Mouse (Mus musculus): ENCODE measurements around the gene Snrpb.

Snrpb gene

GRCm38 (mm10) chr2:130178706-130179506 lies at the start of gene Snrpb:
Gene Snrpb (minus strand): TSS chr2:130179403.
- DNase-seq (ENCODE audit: low spot score in 2 of 2): peak; percentile 74 to 83

- DNase-seq (ENCODE audit: low spot score in 2 of 2): no peak
Measured at GRCm38 (mm10) chr2:130211581-130211980, 32.4 kb upstream of the Snrpb start.

- DNase-seq (ENCODE audit: low spot score in 2 of 2): no peak
Measured at GRCm38 (mm10) chr2:130209636-130210035, 30.4 kb upstream of the Snrpb start.

DNA sequence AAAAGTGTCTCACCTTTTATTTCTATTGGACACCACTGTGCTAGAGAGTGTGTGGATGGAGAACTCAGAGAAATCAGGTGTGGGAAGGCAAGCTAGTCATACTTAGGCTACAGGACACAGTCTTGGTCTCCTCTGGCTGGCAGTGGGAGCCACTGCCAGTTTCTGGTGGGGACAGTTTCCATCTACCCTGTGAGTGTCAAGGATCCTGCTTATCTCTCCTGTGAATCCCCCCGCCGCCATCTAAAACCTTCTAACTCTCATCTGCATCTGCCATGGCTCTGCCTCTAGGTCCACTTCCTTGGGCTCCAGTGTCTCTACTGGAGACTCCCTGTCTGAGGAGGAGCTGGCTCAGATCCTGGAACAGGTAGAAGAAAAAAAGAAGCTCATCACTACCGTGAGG lies 28.8 kb upstream of the Snrpb start:
- DNase-seq (ENCODE audit: low spot score in 2 of 2): no peak

- no peak for DNase-seq (ENCODE audit: low spot score in 2 of 2)
Measured at GRCm38 (mm10) chr2:130207376-130207775, 28.2 kb upstream of the Snrpb start.

DNA sequence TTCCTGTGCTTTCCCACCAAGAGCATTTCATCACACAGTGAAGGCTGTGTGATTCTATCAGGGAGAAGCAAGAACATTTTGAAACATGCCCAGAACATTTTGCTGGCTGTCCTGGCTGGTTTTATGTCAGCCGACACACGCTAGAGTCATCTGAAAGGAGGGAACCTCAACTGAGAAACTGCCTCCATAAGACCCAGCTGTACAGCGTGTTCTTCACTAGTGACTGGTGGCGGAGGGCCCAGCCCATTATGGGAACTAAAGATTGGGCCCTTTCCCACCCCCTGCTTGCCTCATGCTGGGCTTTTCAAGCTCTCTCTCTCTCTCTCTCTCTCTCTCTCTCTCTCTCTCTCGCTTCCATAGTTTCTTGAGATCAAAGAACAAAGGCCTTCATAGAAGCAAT lies 21.8 kb upstream of the Snrpb start:
- DNase-seq (ENCODE audit: low spot score in 2 of 2): no peak

DNA sequence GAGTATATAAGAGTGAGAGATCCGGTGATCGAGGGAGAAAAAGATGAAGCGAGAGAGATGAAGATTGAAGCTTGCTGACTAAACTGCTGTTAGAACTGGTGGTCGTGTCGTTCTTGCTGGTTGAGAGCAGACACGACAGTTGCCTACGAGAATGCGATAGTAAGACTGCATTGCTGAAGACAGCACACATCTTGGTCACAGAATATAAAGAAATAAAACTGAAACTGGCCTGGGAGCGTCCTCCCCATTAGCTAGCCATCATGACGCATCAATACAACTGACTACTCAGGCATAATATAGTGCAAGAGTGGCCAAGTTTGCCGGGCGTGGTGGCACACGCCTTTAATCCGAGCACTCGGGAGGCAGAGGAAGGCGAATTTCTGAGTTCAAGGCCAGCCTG lies 15.7 kb upstream of the Snrpb start, which contains the start of gene Tmc2:
Gene Tmc2 (plus strand): TSS at position 301 of the 400 bp plus-strand sequence.
- DNase-seq (ENCODE audit: low spot score in 2 of 2): no peak

DNA sequence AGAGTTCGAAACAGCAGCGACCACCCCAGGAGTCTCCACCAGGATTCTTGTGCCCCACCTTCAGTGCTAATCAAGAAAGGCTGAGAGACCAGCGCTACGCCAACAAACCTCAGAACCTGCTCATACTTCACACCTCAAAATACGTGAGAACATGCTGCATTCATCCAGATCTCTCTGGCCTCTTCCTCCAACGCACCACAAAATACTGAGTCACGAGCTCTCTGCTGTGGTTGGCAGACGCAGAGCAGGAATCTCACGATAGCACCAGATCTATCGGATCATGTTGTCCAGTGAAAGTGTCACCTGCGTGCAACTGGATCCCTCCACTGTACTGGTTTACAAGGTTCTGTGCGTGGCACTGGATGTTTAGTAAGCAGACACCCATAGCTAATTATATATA lies 9.2 kb upstream of the Snrpb start:
- no peak for DNase-seq (ENCODE audit: low spot score in 2 of 2)

- DNase-seq (ENCODE audit: low spot score in 2 of 2): no peak
Measured at GRCm38 (mm10) chr2:130179507-130180019, 360 bp upstream of the Snrpb start.

DNA sequence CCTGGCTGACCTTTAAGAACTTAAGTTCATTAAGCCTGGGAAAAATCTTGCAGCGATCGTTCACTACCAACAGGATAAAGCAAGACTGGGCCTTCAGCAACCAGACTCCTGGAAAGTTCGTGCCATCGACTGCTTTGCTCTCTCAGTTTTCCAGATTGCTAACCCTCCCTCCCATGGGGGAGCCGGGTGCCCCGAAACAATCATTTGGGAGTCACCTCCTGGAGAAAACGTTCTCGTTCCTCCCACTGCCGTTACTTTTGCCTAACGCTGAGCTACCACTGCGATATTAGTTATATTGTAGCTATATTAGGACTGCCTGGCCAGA lies 860 bp downstream of the Snrpb start:
- no peak for DNase-seq (ENCODE audit: low spot score in 2 of 2)

GRCm38 (mm10) chr2:130176820-130177219 lies 2.4 kb downstream of the Snrpb start:
- no peak for DNase-seq (ENCODE audit: low spot score in 2 of 2)

DNA sequence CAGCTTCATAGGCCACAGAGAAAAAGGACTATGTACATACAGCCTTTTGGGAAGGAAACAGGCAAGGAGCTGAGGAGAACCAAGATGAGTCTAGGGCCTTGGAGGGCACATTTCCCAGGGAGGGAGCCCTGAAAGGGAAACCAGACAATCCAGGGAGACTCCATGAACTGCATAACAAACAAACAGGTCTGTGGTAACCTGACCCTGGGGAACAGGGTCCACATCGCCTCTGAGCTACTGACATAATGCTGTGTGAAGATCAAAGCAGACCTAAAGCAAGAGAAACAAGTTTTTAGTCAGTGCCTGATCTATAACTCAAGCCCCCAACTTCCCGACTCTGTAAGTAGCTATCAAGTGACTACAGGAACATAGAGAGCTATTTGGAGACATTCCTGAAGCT lies 7.5 kb downstream of the Snrpb start:
- DNase-seq (ENCODE audit: low spot score in 2 of 2): no peak

GRCm38 (mm10) chr2:130167861-130168260 lies 11.3 kb downstream of the Snrpb start:
- DNase-seq (ENCODE audit: low spot score in 2 of 2): peak; percentile 39 to 43

DNA sequence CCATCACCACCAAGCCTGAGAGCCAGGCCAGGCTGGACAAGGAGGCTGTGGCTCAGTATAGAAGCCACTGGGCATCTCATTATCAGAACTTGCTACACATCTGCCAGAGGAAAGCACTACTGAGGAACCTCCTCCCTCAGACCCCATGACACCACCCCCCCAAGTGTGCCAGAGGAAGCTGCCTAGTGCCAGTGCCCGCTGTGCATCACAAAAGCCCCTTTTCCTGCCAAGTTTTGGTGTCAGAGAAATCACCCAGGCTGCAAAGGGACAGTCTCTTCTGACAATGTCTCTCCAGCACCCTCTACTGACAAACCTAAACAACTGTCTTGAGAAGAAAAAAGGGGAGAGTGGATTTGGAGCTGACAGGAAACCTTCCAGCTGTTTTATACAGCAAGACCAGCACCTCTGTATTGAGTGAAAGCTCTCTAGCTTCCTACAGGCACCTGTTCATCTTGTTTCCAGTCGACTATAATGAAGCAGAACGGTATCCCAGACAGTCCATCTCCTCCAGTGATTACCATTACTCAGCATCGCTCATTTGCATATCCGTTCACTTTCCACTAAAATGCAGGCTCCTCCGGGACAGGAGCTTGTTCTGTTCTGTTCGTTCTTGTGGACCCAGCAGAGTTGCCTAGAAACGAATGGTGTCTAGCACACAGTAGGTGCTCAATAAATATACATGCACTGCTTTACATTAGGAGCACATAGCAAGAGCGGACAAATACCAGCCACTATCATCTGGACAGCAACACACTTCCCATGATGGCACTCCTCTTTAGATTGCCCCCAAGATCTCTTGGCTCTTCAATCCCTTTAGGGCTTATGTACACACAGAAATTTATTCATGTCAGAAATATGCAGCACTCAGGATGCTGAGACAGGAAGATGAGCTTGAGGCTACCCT lies 12.6 kb downstream of the Snrpb start:
- DNase-seq (ENCODE audit: low spot score in 2 of 2): peak in 1 of 2 experiments; percentile 24

- DNase-seq (ENCODE audit: low spot score in 2 of 2): no peak
Measured at GRCm38 (mm10) chr2:130162701-130163100, 16.5 kb downstream of the Snrpb start.

DNA sequence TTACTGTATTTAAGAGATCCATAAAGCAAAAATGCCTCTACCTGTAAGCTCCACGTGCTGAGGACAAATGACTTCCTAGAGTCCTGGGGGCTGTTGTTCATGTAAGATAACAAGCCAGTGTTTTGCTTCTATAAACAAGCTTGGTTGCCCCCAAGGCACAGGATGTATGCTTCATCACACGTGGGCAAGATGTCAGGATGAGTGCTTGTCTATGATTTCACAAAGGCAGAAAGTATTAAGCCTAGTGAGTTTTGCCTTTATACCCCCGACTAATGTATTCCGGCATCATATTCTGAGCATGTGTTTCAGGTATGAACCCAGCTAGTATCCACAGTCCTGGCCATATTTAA lies 21.1 kb downstream of the Snrpb start:
- DNase-seq (ENCODE audit: low spot score in 2 of 2): no peak

- DNase-seq (ENCODE audit: low spot score in 2 of 2): no peak
Measured at GRCm38 (mm10) chr2:130157231-130158087, 21.7 kb downstream of the Snrpb start.

DNA sequence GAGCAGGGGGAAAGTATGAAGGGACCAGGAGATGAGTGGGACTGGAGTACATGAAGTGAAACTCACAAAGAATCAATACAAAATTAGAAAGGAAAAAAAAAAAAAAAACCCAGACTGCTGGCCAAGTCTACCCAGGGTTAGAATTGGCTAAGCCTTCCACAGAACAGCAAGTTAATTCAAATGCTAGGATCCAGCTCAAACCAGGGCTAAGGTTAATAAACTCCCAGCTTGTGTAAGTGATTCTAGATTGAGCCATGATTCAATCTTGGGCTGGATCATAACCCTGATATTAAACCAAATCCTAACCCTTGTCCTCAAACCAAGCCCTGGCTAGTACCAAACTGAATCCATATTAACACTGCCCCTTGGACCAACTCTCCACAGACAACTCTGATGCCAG lies 23.4 kb downstream of the Snrpb start:
- DNase-seq (ENCODE audit: low spot score in 2 of 2): no peak

- no peak for DNase-seq (ENCODE audit: low spot score in 2 of 2)
Measured at GRCm38 (mm10) chr2:130155171-130155570, 24.0 kb downstream of the Snrpb start.

GRCm38 (mm10) chr2:130146089-130146668 lies 33.0 kb downstream of the Snrpb start:
- DNase-seq (ENCODE audit: low spot score in 2 of 2): no peak

GRCm38 (mm10) chr2:130144703-130145324 lies 34.4 kb downstream of the Snrpb start:
- no peak for DNase-seq (ENCODE audit: low spot score in 2 of 2)
